Mouse (Mus musculus) thymus, postnatal 14 days (tissue): ENCODE measurements around the gene Lama5.
A peak's percentile ranks its signal among the peaks of the same experiment; 100 is the strongest.

Experiments
- DNase-seq: peaks from one replicate; pipeline ENCODE4 v3.0.0; 2021

Lama5 gene

GRCm38 (mm10) chr2:180222250-180222649 lies 3.4 kb downstream of the Lama5 start:
- peak; percentile 23 for DNase-seq

DNA sequence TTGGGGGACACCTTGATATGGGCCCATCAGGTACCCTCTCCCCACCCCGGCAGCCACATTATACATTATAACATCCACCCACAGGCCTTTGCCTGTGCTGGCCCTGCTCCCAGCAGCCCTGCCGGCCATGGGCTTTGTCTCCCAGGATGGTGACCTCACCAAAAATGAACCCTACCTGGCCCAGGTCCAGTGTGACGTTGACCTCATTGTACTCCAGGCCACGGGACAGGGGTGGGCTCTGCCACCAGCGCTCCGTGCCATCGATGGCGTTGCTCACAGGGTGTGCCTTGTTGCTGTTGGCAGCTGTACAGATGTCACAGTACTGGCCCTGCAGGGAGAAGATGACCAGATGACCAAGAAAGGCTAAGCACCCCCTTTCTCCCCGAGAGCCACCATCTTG lies 4.6 kb downstream of the Lama5 start:
- DNase-seq, result no peak

DNA sequence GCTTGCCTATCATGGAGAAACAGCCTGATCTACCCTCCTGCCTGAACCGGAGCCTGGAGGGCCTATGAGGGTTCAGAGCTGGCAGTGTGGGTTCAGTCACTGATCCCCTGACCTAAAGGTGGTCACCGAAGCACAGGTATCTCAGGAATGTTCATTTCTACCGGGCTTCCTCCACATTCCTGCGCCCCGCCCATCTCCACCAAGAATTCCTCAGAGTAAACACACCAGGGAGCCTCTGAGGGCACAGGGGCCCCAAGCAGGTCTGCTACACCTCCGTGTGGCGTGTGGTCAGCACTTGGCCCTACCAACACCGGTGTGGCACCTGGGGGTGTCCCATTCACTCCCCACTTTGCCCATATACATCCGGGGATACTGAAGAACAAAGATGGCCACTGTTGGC lies 5.5 kb downstream of the Lama5 start:
- no peak for DNase-seq

DNA sequence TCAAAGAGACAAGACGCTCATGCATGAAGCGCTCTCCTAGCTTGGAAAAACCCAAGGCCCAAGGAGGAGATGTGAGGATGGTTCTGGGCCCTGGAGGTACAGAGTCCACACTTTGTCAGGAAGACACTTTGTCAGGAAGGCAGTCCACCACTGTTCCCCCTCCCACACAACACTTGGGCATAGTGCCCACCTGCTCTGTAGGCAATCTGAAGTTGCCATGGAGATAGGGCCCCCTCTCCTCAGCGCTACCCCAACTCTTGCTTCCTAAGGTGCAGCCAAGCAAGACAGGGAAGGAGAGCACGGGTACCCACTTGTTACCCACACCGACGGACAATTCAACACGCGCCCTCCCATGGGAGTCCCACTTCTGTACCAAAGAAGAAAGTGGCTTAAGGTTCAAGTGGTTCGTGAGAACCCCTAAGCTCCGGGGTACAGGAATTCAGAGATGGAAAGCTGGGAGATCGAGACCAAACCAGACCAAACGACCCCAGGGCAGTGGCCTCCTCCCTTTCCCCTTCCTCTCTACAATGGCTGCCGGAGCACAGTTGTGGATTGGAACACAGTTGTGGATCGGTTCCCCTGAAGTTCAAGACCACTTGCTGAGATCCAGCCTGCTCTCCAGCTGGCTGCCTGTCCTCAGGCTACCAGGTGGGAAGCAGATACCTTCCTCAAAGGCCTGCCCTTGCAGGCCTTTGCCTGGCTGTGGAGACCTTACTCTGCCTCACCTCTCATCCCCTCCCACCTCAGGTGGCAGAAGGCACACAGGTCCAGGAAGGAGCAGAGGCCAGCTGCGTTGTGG lies 6.3 kb downstream of the Lama5 start:
- DNase-seq, result no peak

- DNase-seq, result no peak
Observed at GRCm38 (mm10) chr2:180218677-180219076, 7.0 kb downstream of the Lama5 start.

- DNase-seq, result no peak
Observed at GRCm38 (mm10) chr2:180218241-180218640, 7.4 kb downstream of the Lama5 start.

- no peak for DNase-seq
Observed at GRCm38 (mm10) chr2:180217587-180217986, 8.1 kb downstream of the Lama5 start.

DNA sequence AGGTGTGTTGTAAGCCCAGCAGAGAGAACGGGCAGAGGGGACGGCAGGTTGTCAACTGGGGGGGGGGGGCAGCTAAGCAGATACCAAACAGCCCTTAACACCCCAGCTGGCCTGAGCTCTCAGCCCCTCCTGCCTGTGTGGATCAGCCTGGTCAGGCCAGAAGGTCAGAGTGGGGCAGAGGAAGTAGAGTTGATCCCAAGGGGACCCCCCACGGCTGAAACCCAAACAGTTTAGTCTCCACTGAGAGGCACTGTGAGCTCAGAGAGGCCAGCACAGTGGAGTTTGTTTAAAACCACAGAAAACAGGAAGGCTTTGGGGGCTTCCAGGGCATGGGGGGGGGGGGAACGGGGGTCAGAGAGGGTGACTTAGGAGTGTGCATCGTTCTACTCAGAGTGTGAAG lies 8.7 kb downstream of the Lama5 start:
- no peak for DNase-seq

GRCm38 (mm10) chr2:180215951-180216350 lies 9.7 kb downstream of the Lama5 start:
- DNase-seq, result no peak

DNA sequence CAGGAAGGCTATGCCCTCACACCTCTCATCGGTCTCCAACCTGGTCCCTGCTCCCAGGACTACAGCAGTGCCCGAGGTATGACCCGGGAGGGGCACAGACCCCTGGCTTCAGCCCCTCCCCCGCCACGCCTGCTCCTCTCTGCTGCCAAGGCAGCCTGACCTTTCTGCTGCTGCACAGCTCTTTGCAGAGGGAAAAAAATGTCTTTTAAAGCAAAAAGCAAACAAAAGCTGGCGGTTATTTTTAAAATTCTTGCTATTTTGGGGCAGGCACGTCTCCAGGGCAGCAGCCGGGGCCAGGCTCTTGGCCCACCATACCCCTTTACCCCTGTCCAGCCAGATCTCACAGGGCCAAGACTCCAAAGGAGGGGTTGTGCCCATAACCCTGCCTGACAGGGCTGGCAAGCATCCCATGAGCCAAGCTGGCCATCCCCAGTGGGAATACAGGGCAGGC lies 10.6 kb downstream of the Lama5 start:
- DNase-seq, result no peak

DNA sequence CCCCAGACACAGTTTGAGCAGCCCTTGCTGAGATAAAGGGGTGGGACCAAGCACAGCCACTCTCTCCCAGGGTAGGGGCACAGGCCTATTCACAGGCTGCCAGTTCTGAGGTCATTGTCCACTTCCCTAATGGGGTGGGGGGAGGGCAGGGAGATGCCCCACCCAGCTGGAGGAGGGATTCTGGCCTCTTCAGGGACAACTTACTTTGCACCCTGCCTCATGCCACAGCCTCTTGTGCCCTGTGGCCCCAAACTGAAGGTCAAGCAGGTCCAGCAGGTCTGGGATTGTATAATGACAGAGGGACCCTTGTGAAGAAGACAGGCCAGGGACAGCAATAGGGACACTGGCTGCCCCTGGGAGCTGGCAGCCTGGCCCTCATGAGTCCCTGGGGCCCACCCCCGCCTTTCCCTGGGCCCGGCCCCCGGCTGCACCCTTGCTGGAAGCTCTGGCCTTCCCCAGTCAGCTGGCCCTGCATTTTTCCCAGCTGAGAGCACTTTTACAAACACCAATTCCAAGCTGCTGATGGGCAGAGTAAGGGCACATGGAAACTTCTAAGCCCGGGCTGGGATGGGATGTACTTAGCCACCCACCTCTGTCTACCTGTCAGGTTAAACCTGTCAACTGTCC lies 11.2 kb downstream of the Lama5 start:
- no peak for DNase-seq

- DNase-seq, result no peak
Observed at GRCm38 (mm10) chr2:180212255-180212654, 13.4 kb downstream of the Lama5 start.

- no peak for DNase-seq
Observed at GRCm38 (mm10) chr2:180208976-180209375, 16.7 kb downstream of the Lama5 start.

DNA sequence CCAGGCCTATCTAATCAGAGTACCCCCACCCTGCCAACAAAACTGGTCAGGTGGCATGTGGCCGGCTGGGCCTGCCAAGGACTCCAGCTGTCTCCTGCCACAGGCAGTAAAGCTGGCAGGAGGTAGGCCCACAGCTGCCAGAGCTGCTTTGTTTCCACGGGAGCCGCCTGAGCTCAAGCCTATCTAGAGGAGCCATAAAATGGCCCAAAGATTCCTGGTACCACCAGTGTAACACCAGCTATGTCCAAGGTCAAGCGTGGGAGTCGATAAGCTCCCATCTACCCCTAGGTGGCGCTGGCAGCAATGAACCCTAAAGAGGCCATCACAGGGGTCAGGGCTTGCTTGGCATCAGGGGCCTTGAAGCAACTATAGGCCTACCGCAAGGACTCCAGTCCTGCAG lies 17.8 kb downstream of the Lama5 start:
- DNase-seq, result peak; percentile 40

- DNase-seq, result no peak
Observed at GRCm38 (mm10) chr2:180205956-180206280, 19.7 kb downstream of the Lama5 start.

DNA sequence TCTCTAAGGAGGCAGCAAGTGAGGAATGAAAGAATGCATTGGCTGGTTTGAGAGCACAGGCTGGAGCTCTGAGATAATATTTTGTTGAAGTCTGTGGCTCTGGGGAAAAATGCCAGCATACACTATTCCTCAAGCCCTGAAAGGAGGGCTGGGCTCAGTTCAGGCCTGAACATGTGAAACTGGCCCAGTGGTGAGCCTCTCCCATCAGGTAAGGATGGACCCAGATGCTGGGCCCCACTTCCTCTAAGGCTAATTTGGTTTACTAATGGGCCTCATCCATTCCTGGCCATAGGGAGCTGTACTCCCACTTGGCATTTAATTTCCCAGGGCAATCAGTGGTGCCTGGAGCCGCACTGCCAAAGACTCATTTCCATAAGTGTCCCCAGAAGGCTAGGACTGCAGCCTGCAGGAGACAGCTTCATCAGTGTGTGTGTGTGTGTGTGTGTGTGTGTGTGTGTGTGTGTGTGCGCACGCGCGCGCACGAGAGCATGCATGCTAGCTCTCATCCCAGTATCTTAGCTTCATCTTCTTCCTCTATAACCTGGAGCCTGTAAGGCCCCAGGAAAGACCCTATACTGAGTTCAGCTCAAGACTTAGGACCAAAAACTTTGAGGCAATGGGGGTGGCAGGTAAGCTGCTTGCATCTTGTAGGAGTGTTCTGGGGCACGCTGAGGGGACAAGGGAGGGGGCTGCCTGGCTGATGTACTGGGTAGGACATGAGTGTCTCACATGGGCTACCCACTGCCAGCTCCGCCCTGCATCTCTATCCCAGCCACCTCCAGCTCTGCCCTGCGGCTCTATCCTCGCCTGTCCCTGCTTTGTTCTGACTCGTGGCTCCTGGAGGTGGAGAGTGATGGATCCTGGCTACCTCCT lies 20.3 kb downstream of the Lama5 start:
- no peak for DNase-seq

- DNase-seq, result no peak
Observed at GRCm38 (mm10) chr2:180204501-180204900, 21.2 kb downstream of the Lama5 start.

DNA sequence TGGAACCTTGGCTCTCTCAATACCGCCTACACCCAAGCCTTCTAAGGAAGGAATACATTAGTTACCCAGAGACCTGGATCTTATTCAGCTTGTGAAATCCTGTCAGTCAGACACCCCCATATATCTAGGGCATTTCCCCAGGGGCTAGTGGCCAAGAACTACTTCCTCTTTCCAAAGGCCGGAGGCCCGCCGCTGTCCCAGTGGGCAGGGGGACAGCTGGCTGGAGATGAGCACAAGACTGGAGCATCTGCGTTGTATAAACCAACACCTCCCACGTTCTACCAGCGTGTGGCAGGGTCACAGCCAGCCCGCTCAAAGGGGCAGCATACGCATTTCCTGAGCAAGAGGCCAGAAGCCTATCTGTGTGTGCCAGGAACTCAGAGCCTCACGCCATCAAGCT lies 22.9 kb downstream of the Lama5 start:
- DNase-seq, result no peak

- no peak for DNase-seq
Observed at GRCm38 (mm10) chr2:180202263-180202662, 23.4 kb downstream of the Lama5 start.

GRCm38 (mm10) chr2:180201303-180201702 lies 24.4 kb downstream of the Lama5 start:
- no peak for DNase-seq

DNA sequence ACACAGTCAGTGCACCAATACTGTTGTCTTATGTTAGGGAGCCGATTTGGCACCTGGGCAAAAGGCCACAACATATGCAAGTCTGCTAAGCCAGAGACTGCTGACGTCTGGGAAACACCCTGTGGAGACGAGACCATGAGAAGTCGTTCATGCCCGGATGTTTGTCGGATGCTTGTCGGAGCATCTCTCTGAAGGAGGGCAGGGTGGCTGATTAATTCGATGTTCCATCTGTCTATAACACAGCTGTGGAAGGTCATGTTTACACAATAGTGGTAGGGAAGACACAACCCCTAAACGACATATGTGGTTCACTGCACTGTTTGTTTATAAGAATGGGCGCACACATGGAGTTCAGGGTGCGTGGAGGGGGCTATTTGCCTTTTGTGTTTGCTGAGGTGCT lies 25.0 kb downstream of the Lama5 start:
- no peak for DNase-seq

GRCm38 (mm10) chr2:180198782-180199181 lies 26.9 kb downstream of the Lama5 start:
- no peak for DNase-seq

DNA sequence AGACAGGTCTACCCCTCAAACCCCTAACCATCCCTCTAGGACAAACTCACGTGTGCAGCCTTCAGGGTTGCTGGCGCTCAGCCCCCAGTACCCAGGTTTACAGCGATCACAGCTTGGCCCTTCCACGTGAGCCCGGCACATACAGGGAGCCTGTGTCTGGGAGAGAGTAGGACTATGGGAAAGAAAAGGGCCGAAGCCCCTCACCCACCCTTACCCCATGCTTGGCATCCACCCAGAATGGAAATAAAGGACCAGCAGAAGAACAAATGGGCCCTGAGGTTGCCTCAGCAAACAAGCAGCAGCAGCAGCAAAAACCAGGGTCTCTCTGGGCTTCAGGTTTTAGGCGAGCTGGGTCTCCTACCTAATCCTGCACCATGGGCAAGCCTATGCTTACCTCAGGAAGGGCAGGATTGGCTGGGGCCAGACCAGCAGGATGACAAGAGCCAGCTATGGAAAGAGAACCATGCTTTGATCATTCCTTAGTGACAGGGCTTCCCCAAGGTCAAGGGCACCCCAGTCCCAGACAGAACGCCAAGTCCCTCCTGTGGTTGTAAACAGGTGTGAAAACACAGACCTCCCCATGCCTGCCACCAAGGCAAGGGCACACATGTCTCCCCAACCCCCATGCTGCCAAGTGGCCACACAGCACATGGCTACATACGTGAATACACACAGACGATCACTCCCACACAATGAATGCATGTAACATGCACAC lies 28.2 kb downstream of the Lama5 start:
- DNase-seq, result no peak
